Mouse (Mus musculus): ENCODE data around the gene Stat1.

The Stat1 gene

GRCm38 (mm10) chr1:52118860-52119591, at the start of gene Stat1:
Gene Stat1 (plus strand): TSS chr1:52119440.
- DNase-seq (ENCODE audit: low spot score in 2 of 2) = peak; percentile 88 to 91

- no peak for DNase-seq (ENCODE audit: low spot score in 2 of 2)
Observed at GRCm38 (mm10) chr1:52079724-52080367, 39.4 kb upstream of the Stat1 start.

- DNase-seq (ENCODE audit: low spot score in 2 of 2) = no peak
Observed at GRCm38 (mm10) chr1:52080375-52080774, 38.9 kb upstream of the Stat1 start.

GRCm38 (mm10) chr1:52086236-52086635, 33.0 kb upstream of the Stat1 start:
- DNase-seq (ENCODE audit: low spot score in 2 of 2) = no peak

- DNase-seq (ENCODE audit: low spot score in 2 of 2) = no peak
Observed at GRCm38 (mm10) chr1:52087128-52087527, 32.1 kb upstream of the Stat1 start.

GRCm38 (mm10) chr1:52088634-52089033, 30.6 kb upstream of the Stat1 start:
- no peak for DNase-seq (ENCODE audit: low spot score in 2 of 2)

GRCm38 (mm10) chr1:52098618-52099232, 20.5 kb upstream of the Stat1 start:
- DNase-seq (ENCODE audit: low spot score in 2 of 2) = peak in 1 of 2 experiments; percentile 40

GRCm38 (mm10) chr1:52100496-52100895, 18.7 kb upstream of the Stat1 start:
- peak; percentile 62 to 63 for DNase-seq (ENCODE audit: low spot score in 2 of 2)

- DNase-seq (ENCODE audit: low spot score in 2 of 2) = no peak
Observed at GRCm38 (mm10) chr1:52102795-52103194, 16.4 kb upstream of the Stat1 start.

- DNase-seq (ENCODE audit: low spot score in 2 of 2) = no peak
Observed at GRCm38 (mm10) chr1:52107206-52107605, 12.0 kb upstream of the Stat1 start.

GRCm38 (mm10) chr1:52111217-52111616, 8.0 kb upstream of the Stat1 start:
- no peak for DNase-seq (ENCODE audit: low spot score in 2 of 2)

GRCm38 (mm10) chr1:52112301-52112700, 6.9 kb upstream of the Stat1 start:
- DNase-seq (ENCODE audit: low spot score in 2 of 2) = no peak

GRCm38 (mm10) chr1:52113067-52113665, 6.1 kb upstream of the Stat1 start:
- no peak for DNase-seq (ENCODE audit: low spot score in 2 of 2)

- DNase-seq (ENCODE audit: low spot score in 2 of 2) = peak; percentile 98 to 99
Observed at GRCm38 (mm10) chr1:52113666-52114069, 5.6 kb upstream of the Stat1 start.

- no peak for DNase-seq (ENCODE audit: low spot score in 2 of 2)
Observed at GRCm38 (mm10) chr1:52116441-52116840, 2.8 kb upstream of the Stat1 start.

- no peak for DNase-seq (ENCODE audit: low spot score in 2 of 2)
Observed at GRCm38 (mm10) chr1:52117777-52118176, 1.5 kb upstream of the Stat1 start.

GRCm38 (mm10) chr1:52119691-52120090, 451 bp downstream of the Stat1 start:
- peak in 1 of 2 experiments; percentile 20 for DNase-seq (ENCODE audit: low spot score in 2 of 2)

- peak; percentile 28 to 33 for DNase-seq (ENCODE audit: low spot score in 2 of 2)
Observed at GRCm38 (mm10) chr1:52120191-52120590, 951 bp downstream of the Stat1 start.

- no peak for DNase-seq (ENCODE audit: low spot score in 2 of 2)
Observed at GRCm38 (mm10) chr1:52121052-52121451, 1.8 kb downstream of the Stat1 start.

- no peak for DNase-seq (ENCODE audit: low spot score in 2 of 2)
Observed at GRCm38 (mm10) chr1:52124818-52125217, 5.6 kb downstream of the Stat1 start.

- no peak for DNase-seq (ENCODE audit: low spot score in 2 of 2)
Observed at GRCm38 (mm10) chr1:52127350-52127749, 8.1 kb downstream of the Stat1 start.

GRCm38 (mm10) chr1:52129794-52130193, 10.6 kb downstream of the Stat1 start:
- no peak for DNase-seq (ENCODE audit: low spot score in 2 of 2)

Measured in spleen, postnatal 36 days (tissue).